In the genomic region with DNA sequence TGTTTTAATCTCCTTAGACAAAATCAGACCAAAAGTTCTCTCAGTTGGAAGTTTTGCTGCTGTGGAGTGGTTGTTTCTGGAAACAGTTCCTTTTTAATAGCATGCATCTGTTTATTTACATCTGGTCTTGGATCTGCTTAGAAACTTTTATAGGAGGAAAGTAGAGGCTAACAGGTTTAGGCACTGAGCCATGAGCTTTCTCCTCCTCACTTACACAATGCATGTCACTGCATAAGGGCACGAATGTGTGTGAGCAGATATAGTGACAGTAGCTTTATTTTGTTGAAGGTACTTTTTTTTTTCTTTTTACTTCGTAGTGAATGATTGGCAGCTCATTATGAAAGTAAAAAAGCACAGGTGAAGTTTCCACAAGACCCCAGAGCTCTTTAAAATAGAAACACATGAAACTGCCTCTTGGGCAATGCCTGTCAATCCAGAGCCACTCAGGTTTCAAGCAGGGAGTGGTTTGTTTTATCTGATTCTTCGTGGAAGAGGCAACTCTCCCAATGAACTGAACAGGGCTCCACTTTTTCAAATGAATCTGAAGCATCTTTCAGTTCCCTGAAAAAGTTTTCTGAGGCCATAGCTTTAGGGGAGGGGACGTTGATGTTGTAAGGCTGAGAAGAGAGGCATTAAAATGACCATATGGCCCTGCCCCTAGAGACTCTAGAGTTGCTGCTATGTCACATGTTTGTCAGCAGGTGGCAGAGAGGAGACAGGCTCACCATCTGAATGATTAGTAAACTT, we compare ENCODE assay signal across 9 mouse cellular contexts.
DNase-seq lines count a peak whose midpoint lies in the region; ATAC-seq and TF ChIP-seq lines count a peak whose summit lies in the region.
"Had no signal": no experiment of that assay in that cellular context is flagged by ENCODE, and none has a peak within 500 bp of the region (broad histone marks: within the 10 kb centered on the region; RNA-seq: fewer than 3 reads in every experiment).

No protein-coding gene starts in this region.

- peak; percentile 21 to 30 for DNase-seq in heart, postnatal 10 days
- DNase-seq in heart, adult 8-10 months (ENCODE audit: low spot score), result no peak
- DNase-seq in NIH3T3 (ENCODE audit: low read depth), result peak; percentile 30
- peak; percentile 10 for DNase-seq in forebrain, postnatal 0 days
- DNase-seq in liver, embryonic 11.5 days (ENCODE audit: low spot score), result no peak
- DNase-seq in retina, embryonic 14.5 days (ENCODE audit: low spot score), result peak; percentile 59
- no peak for DNase-seq in left cerebral cortex, postnatal 4 days
- DNase-seq in layer of hippocampus, postnatal 36 days, result no peak

- H3K4me1 ChIP-seq in forebrain, postnatal 0 days (ENCODE audit: insufficient read depth), result no peaks in the 10 kb centered on the region
- no peaks in the 10 kb centered on the region for H3K4me1 ChIP-seq in liver, embryonic 11.5 days (replicated peaks; ENCODE audit: control insufficient read depth, insufficient read depth, low read length)

- H3K27ac ChIP-seq in forebrain, postnatal 0 days (ENCODE audit: low read depth, low read length), result no peak overlapping the region
- no peak overlapping the region for H3K27ac ChIP-seq in liver, embryonic 11.5 days (ENCODE audit: low read depth, low read length)

- TF ChIP-seq CTCF in forebrain, postnatal 0 days (IDR thresholded peaks at IDR 0.05; ENCODE audit: low read depth), result peak; percentile 67

- H3K4me3 ChIP-seq in forebrain, postnatal 0 days (ENCODE audit: low read depth, low read length), result no peak overlapping the region
- no peak overlapping the region for H3K4me3 ChIP-seq in liver, embryonic 11.5 days (ENCODE audit: low read depth, low read length)
- H3K4me3 ChIP-seq: megakaryocyte, embryonic 14.5 days had no signal

- 33% methylated on average over 4 of the region's 4 CpGs for WGBS in forebrain, postnatal 0 days
- WGBS in liver, embryonic 11.5 days, result 33% methylated on average over 4 of the region's 4 CpGs

- no peak overlapping the region for H3K4me2 ChIP-seq in forebrain, postnatal 0 days (ENCODE audit: low read depth)
- no peak overlapping the region for H3K4me2 ChIP-seq in liver, embryonic 11.5 days

- intact Hi-C loops in heart, postnatal 10 days (cut with DNase I), result loop anchor here (2.0 kb wide), 1 partner anchor 24 kb away; no protein-coding TSS in a partner anchor
- intact Hi-C loops in left cerebral cortex, postnatal 4 days (cut with DNase I), result no loop called here

- H3K9ac ChIP-seq in forebrain, postnatal 0 days, result no peak overlapping the region
- H3K9ac ChIP-seq in liver, embryonic 11.5 days (ENCODE audit: low read depth, low read length), result no peak overlapping the region

- ATAC-seq in forebrain, postnatal 0 days, result 0 out of 2 replicates have a peak, but pooled peaks have one; percentile 29
- peak; percentile 60 for ATAC-seq in liver, embryonic 11.5 days (replicated peaks; ENCODE audit: low FRiP score)

- H3K36me3 ChIP-seq in forebrain, postnatal 0 days (ENCODE audit: insufficient read depth), result no peaks in the 10 kb centered on the region
- H3K36me3 ChIP-seq in liver, embryonic 11.5 days (ENCODE audit: control insufficient read depth, insufficient read depth, low read length), result no peaks in the 10 kb centered on the region

- H3K9me3 ChIP-seq in forebrain, postnatal 0 days (ENCODE audit: low read length), result no peaks in the 10 kb centered on the region
- H3K9me3 ChIP-seq in liver, embryonic 11.5 days (ENCODE audit: control insufficient read depth, low read length), result no peaks in the 10 kb centered on the region
- H3K9me3 ChIP-seq: megakaryocyte, embryonic 14.5 days had no signal

- no peaks in the 10 kb centered on the region for H3K27me3 ChIP-seq in forebrain, postnatal 0 days (ENCODE audit: insufficient read depth, low read length)
- H3K27me3 ChIP-seq in liver, embryonic 11.5 days (replicated peaks; ENCODE audit: control insufficient read depth, insufficient read depth, low read length), result no peaks in the 10 kb centered on the region
- H3K27me3 ChIP-seq: megakaryocyte, embryonic 14.5 days had no signal

Comparison
In these comparisons a context has a peak if more than half of its experiments do, and no peak if none do; other contexts are left out.
1. DNase-seq: peak in heart, postnatal 10 days (2 of 2), NIH3T3 (single experiment), forebrain, postnatal 0 days (single experiment) and retina, embryonic 14.5 days (single experiment); none in heart, adult 8-10 months (single experiment), liver, embryonic 11.5 days (single experiment), left cerebral cortex, postnatal 4 days (single experiment) and layer of hippocampus, postnatal 36 days (0 of 2).